In the genomic region with DNA sequence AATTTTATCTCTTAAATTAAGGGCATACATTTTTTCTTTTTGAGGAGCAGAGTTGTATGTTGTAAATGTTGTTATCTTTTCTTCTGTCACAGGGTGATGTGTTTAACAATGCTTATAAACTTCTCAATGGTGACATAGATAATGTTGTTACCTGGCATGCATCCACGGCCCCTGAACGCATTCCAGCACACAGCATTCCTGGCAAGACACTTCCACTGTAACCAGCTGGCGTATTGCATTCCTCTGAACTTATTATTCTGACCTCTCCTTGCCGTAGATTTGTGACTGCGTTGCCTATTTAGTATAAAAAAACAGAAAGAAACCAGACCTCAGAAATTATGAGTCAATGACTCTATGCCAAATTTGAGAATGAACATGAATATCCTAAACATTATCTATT, we compare ENCODE assay signal across 15 mouse cellular contexts. TPM values are rescaled to one million over a fixed set of nuclear protein-coding genes. Genes with fewer than 3 reads are reported as not detected.
A peak's percentile ranks its signal among the peaks of the same experiment; 100 is the strongest.
DNase-seq lines count a peak whose midpoint lies in the region; ATAC-seq lines count a peak whose summit lies in the region.
"Had no signal": no experiment of that assay in that cellular context is flagged by ENCODE, and none has a peak within 500 bp of the region (broad histone marks: within the 10 kb centered on the region; RNA-seq: fewer than 3 reads in every experiment).

No protein-coding gene starts in this region.

- peak; percentile 16 to 23 for DNase-seq in heart, adult 18-20 months
- DNase-seq in heart, adult 9 months (ENCODE audit: low spot score in 2 of 2) = no peak
- DNase-seq in left cerebral cortex, postnatal 4 days = peak; percentile 54
- DNase-seq in left cerebral cortex, adult 9 months (ENCODE audit: low spot score in 2 of 2) = no peak
- DNase-seq in cerebellum, adult 11-12 months = peak; percentile 76
- peak; percentile 85 to 90 for DNase-seq in cerebellum, postnatal 36 days
- no peak for DNase-seq in embryo, embryonic 10 days (ENCODE audit: low spot score)
- DNase-seq: kidney, adult 18-20 months; liver, embryonic 13.5 days; thymus, postnatal 36 days had no signal

- intact Hi-C loops in left cerebral cortex, postnatal 4 days (cut with DNase I) = no loop called here

- ATAC-seq in erythroblast, adult 5-6 weeks (replicated peaks; ENCODE audit: low FRiP score, poor library complexity, severe bottlenecking) = no peak
- ATAC-seq: hindbrain, embryonic 16.5 days; Patski had no signal

RNA-seq across cellular contexts. Expression of a gene that starts 17.0 kb away (rescaled TPM):
- total RNA-seq in heart, adult 18-20 months (2021) = not detected
- not detected for total RNA-seq in left cerebral cortex, postnatal 4 days (2021)
- not detected in 2 replicates for total RNA-seq in erythroblast, adult 5-6 weeks (2015; ENCODE audit: low replicate concordance)
- not detected in 2 replicates for total RNA-seq in erythroblast, adult 5-6 weeks (2017; ENCODE audit: low replicate concordance)
- total RNA-seq: granulocyte monocyte progenitor cell, adult 5-6 weeks; layer of hippocampus, postnatal 36 days had no signal

Comparison
In these comparisons a context has a peak if more than half of its experiments do, and no peak if none do; other contexts are left out.
1. DNase-seq: peak in heart, adult 18-20 months (2 of 2), left cerebral cortex, postnatal 4 days (single experiment), cerebellum, adult 11-12 months (single experiment) and cerebellum, postnatal 36 days (2 of 2); none in heart, adult 9 months (0 of 2), left cerebral cortex, adult 9 months (0 of 2) and embryo, embryonic 10 days (single experiment).